Mouse (Mus musculus) gastrocnemius, postnatal 14 days (tissue): ENCODE results near the gene Camkv. TPM values are rescaled to one million over a fixed set of nuclear protein-coding genes. Genes with fewer than 3 reads are reported as not detected.

Source experiments
- DNase-seq: peaks from one replicate; pipeline ENCODE4 v3.0.0; 2021; ENCODE audit warnings: mixed read lengths
- intact Hi-C: fragments of 180-260 bp; cut with DNase I; formaldehyde crosslinking; loops from one replicate; pipeline ENCODE4 v1.15.1; 2025; ENCODE audit warnings: low total_unique reads
- total RNA-seq, 2 experiments: library from RNA; stranded (reverse); gene quantifications; 2 replicates each; pipeline ENCODE4 v1.2.3; 2021

The Camkv gene
- total RNA-seq, 2 experiments from 2014 or later = 0.16 to 0.24 TPM

DNA sequence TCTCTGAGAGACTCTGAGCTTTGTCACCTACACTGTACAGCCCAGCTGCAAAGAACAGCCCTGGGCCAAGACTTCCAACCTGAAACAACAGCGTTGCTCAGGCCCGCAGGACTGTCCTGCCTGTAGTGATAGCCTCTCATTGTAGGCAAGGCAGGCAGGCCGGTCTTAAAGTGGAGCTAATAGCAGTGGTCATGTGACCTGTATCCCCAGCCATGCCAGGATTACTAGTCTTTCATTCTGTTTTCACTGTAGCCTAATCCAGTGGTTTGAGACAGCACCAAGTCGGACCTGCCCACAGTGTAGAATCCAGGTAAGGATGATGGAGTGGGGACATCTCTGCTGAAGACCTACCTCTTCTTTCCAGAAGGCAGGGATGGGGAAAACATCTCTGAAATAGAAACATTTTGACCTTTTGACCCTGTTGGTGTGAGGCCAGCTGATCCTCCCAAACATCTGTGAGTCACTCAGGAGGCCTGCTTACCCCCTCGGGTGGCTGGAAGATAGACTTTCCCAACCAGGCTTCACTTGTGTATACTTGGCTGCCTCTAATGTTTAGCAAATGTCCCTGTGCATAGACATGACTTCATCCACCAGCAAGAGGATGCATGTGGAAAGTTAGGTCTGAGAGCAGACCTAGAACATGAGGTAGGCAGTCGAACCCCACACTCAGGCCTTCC is 20.3 kb downstream of the Camkv start:
- no peak for DNase-seq
- intact Hi-C loops = no loop called here

- DNase-seq = no peak
- intact Hi-C loops = no loop called here
These were observed 21.7 kb downstream of the Camkv start for GRCm38 (mm10) chr9:107957141-107957540.

DNA sequence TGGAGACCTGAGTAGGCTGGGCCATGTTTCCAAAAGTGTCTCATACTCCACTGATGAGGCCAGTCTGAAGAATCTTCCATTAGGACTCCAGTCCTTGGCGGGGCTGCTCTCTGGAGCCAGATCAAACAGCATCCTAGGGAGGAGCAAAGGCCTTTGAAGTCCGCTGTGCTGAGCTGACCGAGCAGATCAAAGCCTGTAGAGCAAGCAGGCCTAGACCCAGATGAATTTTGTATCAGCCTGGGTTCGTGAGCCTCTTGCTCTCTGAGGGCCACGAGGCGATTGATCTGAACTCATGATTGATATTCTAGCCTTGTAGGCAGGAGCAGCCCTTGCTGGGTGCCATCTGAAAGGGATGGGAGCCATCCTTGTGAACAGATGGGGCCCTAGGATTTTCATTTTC is 24.4 kb downstream of the Camkv start:
- intact Hi-C loops = no loop called here
- no peak for DNase-seq

DNA sequence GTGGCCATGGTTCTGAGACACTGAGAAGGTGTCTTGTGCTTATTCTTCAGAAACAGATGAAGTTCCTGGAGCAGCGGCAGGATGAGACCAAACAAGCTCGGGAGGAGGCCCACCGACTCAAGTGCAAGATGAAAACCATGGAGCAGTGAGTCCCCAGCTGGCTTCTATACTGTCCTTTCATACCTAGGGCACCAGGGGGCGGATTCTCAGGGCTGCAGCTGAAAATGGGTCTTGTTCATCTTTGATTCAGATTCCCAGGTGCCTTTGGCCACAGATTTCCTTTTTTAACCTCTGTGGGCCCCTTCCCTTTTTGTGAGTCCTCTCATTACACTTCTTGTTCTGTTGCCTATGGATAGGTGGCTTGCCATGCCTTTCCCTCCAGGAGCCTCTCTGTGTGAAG is 25.5 kb downstream of the Camkv start:
- intact Hi-C loops = no loop called here

GRCm38 (mm10) chr9:107961351-107961762 is 25.9 kb downstream of the Camkv start:
- intact Hi-C loops = no loop called here

More for the DNA sequence above, 25.5 kb downstream of the Camkv start:
- no peak for DNase-seq

GRCm38 (mm10) chr9:107961881-107962280 is 26.4 kb downstream of the Camkv start:
- DNase-seq = no peak
- intact Hi-C loops = no loop called here

More at GRCm38 (mm10) chr9:107961351-107961762, 25.9 kb downstream of the Camkv start:
- DNase-seq = no peak

GRCm38 (mm10) chr9:107962916-107963315 is 27.4 kb downstream of the Camkv start:
- intact Hi-C loops = no loop called here
- no peak for DNase-seq

GRCm38 (mm10) chr9:107963700-107964099 is 28.2 kb downstream of the Camkv start:
- peak; percentile 89 for DNase-seq
- intact Hi-C loops = no loop called here

DNA sequence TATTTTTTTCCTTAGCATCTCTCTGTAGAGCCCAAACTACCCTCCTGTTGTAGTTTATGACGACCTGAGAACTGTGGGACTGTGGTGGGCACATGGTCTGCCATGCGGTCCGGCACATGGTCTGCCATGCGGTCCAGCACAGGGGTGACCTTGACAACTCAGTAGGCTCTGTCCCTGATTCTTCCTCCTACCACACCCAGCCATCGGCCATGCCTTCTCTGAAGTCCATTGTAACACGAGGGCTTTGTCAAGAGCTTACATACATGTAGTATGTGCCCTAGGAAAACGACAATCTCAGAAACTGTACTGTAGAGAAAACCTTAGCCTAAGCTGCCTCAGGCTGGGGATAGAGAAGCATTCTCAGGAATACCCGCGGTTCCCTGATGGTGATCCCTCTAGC is 29.2 kb downstream of the Camkv start:
- intact Hi-C loops = loop anchor here (5.0 kb wide), 1 partner anchor 98 kb away; no protein-coding TSS in a partner anchor
- no peak for DNase-seq

- intact Hi-C loops = loop anchor here (5.0 kb wide), 1 partner anchor 96 kb away; no protein-coding TSS in a partner anchor
- DNase-seq = no peak
These were observed 31.2 kb downstream of the Camkv start for GRCm38 (mm10) chr9:107966676-107967075.

GRCm38 (mm10) chr9:107967437-107967836 is 32.0 kb downstream of the Camkv start:
- intact Hi-C loops = loop anchor here (5.0 kb wide), 1 partner anchor 95 kb away; no protein-coding TSS in a partner anchor
- no peak for DNase-seq

GRCm38 (mm10) chr9:107968531-107968930 is 33.1 kb downstream of the Camkv start:
- intact Hi-C loops = loop anchor here (5.0 kb wide), 1 partner anchor 94 kb away; no protein-coding TSS in a partner anchor
- DNase-seq = no peak

GRCm38 (mm10) chr9:107970311-107970710 is 34.8 kb downstream of the Camkv start:
- no peak for DNase-seq
- intact Hi-C loops = no loop called here

DNA sequence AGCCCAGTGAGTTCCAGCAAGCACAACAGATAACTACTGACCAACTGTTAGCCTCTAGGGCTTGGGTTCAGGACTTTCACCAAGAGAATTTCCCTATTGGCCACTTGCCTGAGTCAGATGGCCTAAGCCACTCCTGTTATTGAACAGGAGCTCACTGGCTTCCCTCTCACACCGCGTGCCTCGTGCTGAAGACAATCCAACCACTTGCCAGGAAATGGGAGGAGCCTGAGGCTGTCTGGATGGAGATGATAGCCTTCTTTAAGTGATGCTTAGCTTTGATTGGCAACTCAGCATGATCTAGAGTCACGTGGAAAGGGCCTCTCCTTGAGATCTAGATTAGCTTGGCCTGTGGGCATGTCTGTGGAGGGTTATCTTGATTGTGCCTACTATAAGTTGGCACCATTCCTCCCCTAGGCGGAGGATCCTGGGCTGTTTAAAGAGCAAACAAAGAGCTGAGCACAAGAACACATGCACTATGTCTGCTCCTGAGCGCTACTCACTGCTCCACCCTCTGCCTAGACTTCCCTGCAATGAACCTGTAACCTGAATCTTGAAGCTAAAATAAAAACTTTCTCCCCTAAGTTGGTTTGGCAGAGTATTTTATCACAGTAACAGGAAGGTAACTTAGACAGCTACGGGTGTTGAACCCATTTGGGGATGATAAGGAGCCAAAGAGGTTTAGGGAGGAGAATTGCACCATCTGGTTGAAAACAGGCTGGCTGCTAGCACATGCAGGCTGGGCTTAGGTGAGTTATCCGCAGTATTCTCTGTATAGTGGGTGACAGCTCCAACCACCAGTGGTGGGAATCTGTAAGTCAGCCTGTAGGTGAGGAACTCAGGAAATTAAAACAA is 36.4 kb downstream of the Camkv start:
- intact Hi-C loops = no loop called here
- DNase-seq = no peak

DNA sequence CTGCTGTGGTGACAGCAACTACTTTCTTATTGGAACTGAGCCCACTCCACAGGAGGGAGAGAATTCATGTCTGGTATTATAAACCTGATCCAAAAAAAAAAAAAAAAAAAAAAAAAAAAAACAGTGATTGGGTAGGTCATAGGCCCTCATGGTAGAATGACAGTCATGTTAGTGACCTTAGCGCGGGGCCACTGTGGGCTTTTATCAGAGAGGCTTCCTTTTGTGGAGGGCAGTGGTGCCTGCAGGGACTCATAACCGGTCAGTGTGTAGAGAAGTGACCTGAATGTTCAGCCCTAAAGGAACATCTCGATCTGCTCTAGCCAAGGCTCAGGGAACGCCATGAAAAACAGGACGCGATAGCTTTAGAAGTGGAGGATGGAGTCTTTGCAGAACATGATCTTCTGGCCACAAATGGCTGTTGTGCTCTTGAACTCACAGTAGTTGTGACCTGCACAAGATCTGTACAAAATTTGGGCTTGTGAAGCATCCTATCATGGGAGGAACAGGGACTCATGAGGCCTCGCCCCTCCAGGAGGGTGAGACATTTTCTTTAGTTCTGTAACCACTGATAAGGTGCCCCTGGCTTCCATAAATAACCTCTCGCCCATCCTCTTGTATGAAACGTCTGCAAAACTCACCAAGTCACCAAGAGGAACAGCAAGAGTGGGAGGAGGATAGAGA is 39.2 kb downstream of the Camkv start:
- DNase-seq = no peak
- intact Hi-C loops = no loop called here

DNA sequence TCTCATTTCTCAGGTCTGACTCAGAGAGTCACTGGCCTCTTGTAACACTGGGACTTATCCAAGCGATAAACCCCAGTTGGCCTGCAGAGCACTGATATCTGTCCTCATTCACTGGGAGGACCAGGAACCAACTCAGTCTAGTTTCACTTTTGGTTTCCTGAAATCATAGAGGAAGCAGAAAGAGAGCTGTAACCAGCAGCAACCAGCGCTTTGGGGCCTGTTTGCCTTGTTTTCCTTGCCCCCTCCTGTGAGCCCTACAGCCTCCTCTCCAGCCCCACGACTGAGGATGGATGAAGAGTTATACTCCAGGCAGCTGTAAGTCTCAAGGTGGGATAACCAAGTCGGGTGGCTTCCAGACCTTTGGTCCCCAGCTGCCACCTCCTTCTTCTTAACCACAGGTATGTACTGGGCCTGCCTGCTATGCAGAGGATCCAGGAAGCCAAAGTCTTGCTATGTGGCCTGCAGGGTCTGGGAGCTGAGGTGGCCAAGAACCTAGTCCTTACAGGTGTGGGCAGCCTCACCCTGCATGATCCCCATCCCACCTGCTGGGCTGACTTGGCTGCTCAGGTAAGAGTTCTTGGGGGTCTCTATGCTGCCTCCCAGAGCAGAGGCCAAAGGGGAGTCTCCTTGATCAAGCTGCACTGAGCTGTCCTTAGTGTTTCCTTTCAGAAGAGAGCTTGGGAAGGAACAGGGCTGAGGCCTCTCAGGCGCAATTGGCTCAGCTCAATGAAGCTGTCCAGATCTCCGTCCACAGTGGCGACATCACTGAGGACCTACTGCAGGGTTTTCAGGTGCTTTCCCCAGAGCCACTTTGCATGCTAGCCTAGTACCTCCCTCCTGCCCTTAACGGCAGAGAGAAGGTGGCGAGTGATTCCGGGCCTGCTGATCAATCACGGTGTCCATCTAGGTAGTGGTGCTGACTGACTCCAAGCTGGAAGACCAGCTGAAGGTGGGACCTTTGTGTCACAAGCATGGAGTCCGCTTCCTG is 40.2 kb downstream of the Camkv start, which contains the start of gene Uba7:
Gene Uba7, plus strand, starts transcription at position 107 of the 988 bp plus-strand sequence.
- DNase-seq = no peak
- intact Hi-C loops = no loop called here

DNA sequence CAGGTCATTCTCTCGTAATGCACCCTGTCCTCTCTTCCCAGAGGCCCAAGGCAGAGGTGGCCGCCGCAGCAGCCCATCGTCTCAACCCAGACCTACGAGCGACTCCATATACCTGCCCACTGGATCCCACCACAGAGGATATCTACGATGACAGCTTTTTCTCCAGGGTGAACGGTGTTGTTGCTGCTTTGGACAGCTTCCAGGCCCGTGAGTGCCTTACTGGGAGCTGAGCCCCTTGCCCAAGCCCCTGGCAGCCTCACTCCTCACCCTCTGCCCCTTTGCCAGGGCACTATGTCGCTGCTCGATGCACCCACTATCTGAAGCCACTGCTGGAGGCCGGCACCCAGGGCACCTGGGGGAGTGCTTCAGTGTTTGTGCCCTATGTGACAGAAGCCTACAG is 43.3 kb downstream of the Camkv start:
- intact Hi-C loops = no loop called here
- DNase-seq = no peak

- no peak for DNase-seq
- intact Hi-C loops = no loop called here
These were observed 46.5 kb downstream of the Camkv start for GRCm38 (mm10) chr9:107981684-107982605.
